Mouse (Mus musculus): Measurements from ENCODE around the gene Grin2b. TPM values are rescaled to one million over a fixed set of nuclear protein-coding genes. Genes with fewer than 3 reads are reported as not detected.

Grin2b gene
- polyA plus RNA-seq, 1 experiment from 2014 or later: 2.1 TPM

GRCm38 (mm10) chr6:136117390-136117789, 55.9 kb downstream of the Grin2b start:
- Histone ChIP-seq H3K4me3 (ENCODE audit: low read depth, low read length) (no peak overlapping the region), H3K36me3 (ENCODE audit: control insufficient read depth, insufficient read depth, low read length) (no peaks in the 10 kb centered on the region), H3K27me3 (ENCODE audit: control insufficient read depth, insufficient read depth, low read length) (no peaks in the 10 kb centered on the region), H3K9me3 (ENCODE audit: control insufficient read depth, low read length) (no peaks in the 10 kb centered on the region), H3K9ac (ENCODE audit: low read length) (no peak overlapping the region), H3K4me2 (ENCODE audit: low read depth) (no peak overlapping the region), H3K27ac (ENCODE audit: low read depth, low read length) (no peak overlapping the region), H3K4me1 (ENCODE audit: control insufficient read depth, insufficient read depth, low read length) (no peaks in the 10 kb centered on the region)
- WGBS: 87% methylated on average over 3 of the region's 3 CpGs
- ATAC-seq (ENCODE audit: insufficient read depth, low FRiP score, low TSS enrichment) (no peak), DNase-seq (ENCODE audit: low spot score) (no peak)

- Histone ChIP-seq H3K27ac (ENCODE audit: low read depth, low read length) (no peak overlapping the region), H3K27me3 (ENCODE audit: control insufficient read depth, insufficient read depth, low read length) (no peaks in the 10 kb centered on the region), H3K4me2 (ENCODE audit: low read depth) (no peak overlapping the region), H3K4me3 (ENCODE audit: low read depth, low read length) (no peak overlapping the region), H3K36me3 (ENCODE audit: control insufficient read depth, insufficient read depth, low read length) (no peaks in the 10 kb centered on the region), H3K9me3 (ENCODE audit: control insufficient read depth, low read length) (no peaks in the 10 kb centered on the region), H3K9ac (ENCODE audit: low read length) (no peak overlapping the region), H3K4me1 (ENCODE audit: control insufficient read depth, insufficient read depth, low read length) (no peaks in the 10 kb centered on the region)
- WGBS: 51% methylated on average over 6 of the region's 6 CpGs
- ATAC-seq (ENCODE audit: insufficient read depth, low FRiP score, low TSS enrichment) (no peak), DNase-seq (ENCODE audit: low spot score) (no peak)
These were observed 59.5 kb downstream of the Grin2b start for GRCm38 (mm10) chr6:136113639-136114410.

GRCm38 (mm10) chr6:136109172-136109571, 64.1 kb downstream of the Grin2b start:
- no peak for ATAC-seq (ENCODE audit: insufficient read depth, low FRiP score, low TSS enrichment)
- Histone ChIP-seq H3K36me3 (ENCODE audit: control insufficient read depth, insufficient read depth, low read length) (no peaks in the 10 kb centered on the region), H3K4me3 (ENCODE audit: low read depth, low read length) (no peak overlapping the region), H3K4me1 (ENCODE audit: control insufficient read depth, insufficient read depth, low read length) (no peaks in the 10 kb centered on the region), H3K27ac (ENCODE audit: low read depth, low read length) (no peak overlapping the region), H3K9me3 (ENCODE audit: control insufficient read depth, low read length) (no peaks in the 10 kb centered on the region), H3K4me2 (ENCODE audit: low read depth) (no peak overlapping the region), H3K9ac (ENCODE audit: low read length) (no peak overlapping the region), H3K27me3 (ENCODE audit: control insufficient read depth, insufficient read depth, low read length) (no peaks in the 10 kb centered on the region)
- DNase-seq (ENCODE audit: low spot score): no peak
- 67% methylated on average over 6 of the region's 6 CpGs for WGBS

- no peak overlapping the region for H3K9ac ChIP-seq (ENCODE audit: low read length)
- no peaks in the 10 kb centered on the region for H3K9me3 ChIP-seq (ENCODE audit: control insufficient read depth, low read length)
- no peaks in the 10 kb centered on the region for H3K4me1 ChIP-seq (ENCODE audit: control insufficient read depth, insufficient read depth, low read length)
- no peaks in the 10 kb centered on the region for H3K36me3 ChIP-seq (ENCODE audit: control insufficient read depth, insufficient read depth, low read length)
- H3K27me3 ChIP-seq (ENCODE audit: control insufficient read depth, insufficient read depth, low read length): no peaks in the 10 kb centered on the region
- H3K4me2 ChIP-seq (ENCODE audit: low read depth): no peak overlapping the region
- 93% methylated on average over 3 of the region's 3 CpGs for WGBS
- no peak for DNase-seq (ENCODE audit: low spot score)
- no peak overlapping the region for H3K4me3 ChIP-seq (ENCODE audit: low read depth, low read length)
- ATAC-seq (ENCODE audit: insufficient read depth, low FRiP score, low TSS enrichment): no peak
- no peak overlapping the region for H3K27ac ChIP-seq (ENCODE audit: low read depth, low read length)
These were observed 64.8 kb downstream of the Grin2b start for GRCm38 (mm10) chr6:136108466-136108865.

GRCm38 (mm10) chr6:136105221-136105620, 68.1 kb downstream of the Grin2b start:
- whole genome bisulfite sequencing: 75% methylated on average over 2 of the region's 2 CpGs
- no peaks in the 10 kb centered on the region for H3K9me3 ChIP-seq (ENCODE audit: control insufficient read depth, low read length)
- no peak overlapping the region for H3K4me3 ChIP-seq (ENCODE audit: low read depth, low read length)

GRCm38 (mm10) chr6:136100241-136100640, 73.1 kb downstream of the Grin2b start:
- H3K4me3 ChIP-seq (ENCODE audit: low read depth, low read length): no peak overlapping the region
- H3K9ac ChIP-seq (ENCODE audit: low read length): no peak overlapping the region
- H3K36me3 ChIP-seq (ENCODE audit: control insufficient read depth, insufficient read depth, low read length): no peaks in the 10 kb centered on the region
- no peaks in the 10 kb centered on the region for H3K27me3 ChIP-seq (ENCODE audit: control insufficient read depth, insufficient read depth, low read length)
- H3K4me1 ChIP-seq (ENCODE audit: control insufficient read depth, insufficient read depth, low read length): no peaks in the 10 kb centered on the region
- no peak overlapping the region for H3K27ac ChIP-seq (ENCODE audit: low read depth, low read length)
- H3K9me3 ChIP-seq (ENCODE audit: control insufficient read depth, low read length): no peaks in the 10 kb centered on the region
- no peak overlapping the region for H3K4me2 ChIP-seq (ENCODE audit: low read depth)
- DNase-seq (ENCODE audit: low spot score): no peak
- WGBS: 82% methylated on average over 5 of the region's 5 CpGs
- no peak for ATAC-seq (ENCODE audit: insufficient read depth, low FRiP score, low TSS enrichment)

More at GRCm38 (mm10) chr6:136105221-136105620, 68.1 kb downstream of the Grin2b start:
- no peak for ATAC-seq (ENCODE audit: insufficient read depth, low FRiP score, low TSS enrichment)
- Histone ChIP-seq H3K27ac (ENCODE audit: low read depth, low read length) (no peak overlapping the region), H3K9ac (ENCODE audit: low read length) (no peak overlapping the region), H3K4me1 (ENCODE audit: control insufficient read depth, insufficient read depth, low read length) (no peaks in the 10 kb centered on the region), H3K36me3 (ENCODE audit: control insufficient read depth, insufficient read depth, low read length) (no peaks in the 10 kb centered on the region), H3K27me3 (ENCODE audit: control insufficient read depth, insufficient read depth, low read length) (no peaks in the 10 kb centered on the region), H3K4me2 (ENCODE audit: low read depth) (no peak overlapping the region)
- no peak for DNase-seq (ENCODE audit: low spot score)

- Histone ChIP-seq H3K4me1 (ENCODE audit: control insufficient read depth, insufficient read depth, low read length) (no peaks in the 10 kb centered on the region), H3K4me2 (ENCODE audit: low read depth) (no peak overlapping the region), H3K9me3 (ENCODE audit: control insufficient read depth, low read length) (no peaks in the 10 kb centered on the region), H3K4me3 (ENCODE audit: low read depth, low read length) (no peak overlapping the region), H3K27me3 (ENCODE audit: control insufficient read depth, insufficient read depth, low read length) (no peaks in the 10 kb centered on the region), H3K9ac (ENCODE audit: low read length) (no peak overlapping the region), H3K27ac (ENCODE audit: low read depth, low read length) (no peak overlapping the region), H3K36me3 (ENCODE audit: control insufficient read depth, insufficient read depth, low read length) (no peaks in the 10 kb centered on the region)
- no peak for ATAC-seq (ENCODE audit: insufficient read depth, low FRiP score, low TSS enrichment)
- 23% methylated on average over 1 of the region's 1 CpGs for WGBS
- no peak for DNase-seq (ENCODE audit: low spot score)
These were observed 77.0 kb downstream of the Grin2b start for GRCm38 (mm10) chr6:136096269-136096668.

- no peaks in the 10 kb centered on the region for H3K27me3 ChIP-seq (ENCODE audit: control insufficient read depth, insufficient read depth, low read length)
- WGBS: 75% methylated on average over 17 of the region's 17 CpGs
- ATAC-seq (ENCODE audit: insufficient read depth, low FRiP score, low TSS enrichment) (no peak), DNase-seq (ENCODE audit: low spot score) (no peak)
- no peak overlapping the region for H3K27ac ChIP-seq (ENCODE audit: low read depth, low read length)
- H3K9me3 ChIP-seq (ENCODE audit: control insufficient read depth, low read length): no peaks in the 10 kb centered on the region
- no peaks in the 10 kb centered on the region for H3K4me1 ChIP-seq (ENCODE audit: control insufficient read depth, insufficient read depth, low read length)
- no peak overlapping the region for H3K9ac ChIP-seq (ENCODE audit: low read length)
- no peak overlapping the region for H3K4me3 ChIP-seq (ENCODE audit: low read depth, low read length)
- H3K4me2 ChIP-seq (ENCODE audit: low read depth): no peak overlapping the region
- no peaks in the 10 kb centered on the region for H3K36me3 ChIP-seq (ENCODE audit: control insufficient read depth, insufficient read depth, low read length)
These were observed 93.1 kb downstream of the Grin2b start for GRCm38 (mm10) chr6:136079991-136080734.
